11 mouse cellular contexts compared by ENCODE assay signal in genomic region chr5:66371131-66371530, GRCm38 (mm10).
"Had no signal": no experiment of that assay in that cellular context is flagged by ENCODE, and none has a peak within 500 bp of the region (broad histone marks: within the 10 kb centered on the region; RNA-seq: fewer than 3 reads in every experiment).

No protein-coding gene starts in this region.

- ATAC-seq: lung, postnatal 0 days; midbrain, embryonic 13.5 days had no signal

- DNase-seq: kidney, postnatal 4 days; lung, adult 2 months; lung, postnatal 36 days; right cerebral cortex, postnatal 4 days; spleen, adult 18-20 months; thymus, adult 18-20 months; thymus, postnatal 14 days had no signal

- H3K27me3 ChIP-seq: liver, embryonic 15.5 days; midbrain, embryonic 13.5 days; neural tube, embryonic 15.5 days had no signal
